Mouse (Mus musculus) urinary bladder, postnatal 36 days (tissue): Measurements from ENCODE around the gene Polg2.
A peak's percentile ranks its signal among the peaks of the same experiment; 100 is the strongest.
"Not testable (repeated sequence)": the region's sequence is repeated elsewhere in the genome, so short reads cannot be mapped to it uniquely, and the experiment has no call there.

Source experiments
- DNase-seq, 2 experiments: peaks; one replicate each; pipeline ENCODE4 v3.0.0; 2022; ENCODE audit warnings: low spot score in 2 of 2, mixed read lengths in 1 of 2

Polg2 gene

DNA sequence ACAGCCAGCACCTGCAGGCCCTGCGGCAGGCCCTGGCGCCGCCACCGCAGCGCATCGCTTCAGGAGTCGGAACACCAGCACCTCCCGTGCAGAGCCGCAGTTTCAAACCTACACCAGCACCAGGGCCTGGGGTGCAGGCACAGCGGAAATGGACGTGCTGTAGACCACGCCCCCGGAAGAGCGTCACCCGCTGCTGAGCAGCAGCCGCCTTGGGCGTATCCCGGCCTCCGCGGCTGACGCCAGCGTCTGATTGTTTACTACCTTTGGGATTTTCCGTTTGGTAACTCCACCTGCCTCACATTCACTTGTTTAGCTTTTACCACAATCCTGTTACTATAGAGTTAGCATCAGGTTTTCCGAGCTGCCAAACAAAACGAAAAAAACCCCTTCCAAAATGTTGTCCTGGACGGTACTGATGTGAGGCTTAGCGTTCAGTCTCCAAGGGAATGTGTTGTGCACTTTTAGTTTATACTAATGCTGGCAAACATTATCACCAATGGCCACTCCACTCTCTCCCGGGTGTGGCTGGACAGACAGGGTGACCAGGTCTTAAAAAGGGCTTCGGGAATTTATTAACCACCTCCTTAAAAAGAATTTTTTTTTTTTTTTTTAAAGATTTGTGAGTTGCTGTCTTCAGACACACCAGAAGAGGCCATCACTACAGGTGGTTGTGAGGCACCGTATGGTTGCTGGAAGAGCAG lies at the start of gene Polg2:
Gene Polg2 (minus strand): TSS at position 150 of the 701 bp plus-strand sequence.
- DNase-seq, result peak; percentile 89 to 91

DNA sequence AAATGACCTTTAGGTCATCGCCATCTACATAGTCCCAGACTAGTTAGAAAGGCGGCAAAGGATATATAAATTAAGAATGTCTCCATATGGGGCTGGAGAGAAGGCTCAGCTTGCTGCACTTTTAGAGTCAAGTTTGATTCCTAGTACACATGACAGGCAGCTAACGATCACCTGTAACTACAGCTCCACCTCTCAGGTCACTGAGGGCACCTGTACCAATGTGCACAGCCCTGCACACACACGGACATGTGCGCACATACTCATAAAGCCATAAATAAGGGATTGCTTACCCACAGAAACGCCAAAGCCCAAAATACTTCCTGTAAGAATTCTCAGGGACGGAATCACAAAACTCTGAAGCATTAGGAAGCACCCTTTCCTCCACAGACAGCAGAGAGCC lies 48.7 kb upstream of the Polg2 start:
- DNase-seq, result no peak

DNA sequence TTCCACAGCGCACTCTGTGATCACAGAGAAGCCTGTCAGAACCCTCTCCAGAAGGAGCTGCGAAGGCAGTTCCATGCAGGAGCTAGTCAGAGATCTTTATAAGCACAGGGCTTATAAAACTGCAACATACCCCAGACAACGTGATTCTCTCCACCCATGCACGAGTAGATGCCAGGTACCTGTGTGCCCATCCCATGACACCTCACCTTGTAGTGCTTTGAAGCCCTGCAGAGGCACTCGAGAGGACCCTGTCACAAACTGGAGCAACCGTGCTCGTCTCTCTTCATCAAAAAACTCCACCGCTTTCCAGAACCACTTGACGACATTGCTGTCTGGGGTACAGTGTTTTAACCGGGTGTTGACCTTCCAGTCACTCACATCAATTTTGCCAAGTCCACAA lies 45.1 kb upstream of the Polg2 start:
- DNase-seq, result no peak

DNA sequence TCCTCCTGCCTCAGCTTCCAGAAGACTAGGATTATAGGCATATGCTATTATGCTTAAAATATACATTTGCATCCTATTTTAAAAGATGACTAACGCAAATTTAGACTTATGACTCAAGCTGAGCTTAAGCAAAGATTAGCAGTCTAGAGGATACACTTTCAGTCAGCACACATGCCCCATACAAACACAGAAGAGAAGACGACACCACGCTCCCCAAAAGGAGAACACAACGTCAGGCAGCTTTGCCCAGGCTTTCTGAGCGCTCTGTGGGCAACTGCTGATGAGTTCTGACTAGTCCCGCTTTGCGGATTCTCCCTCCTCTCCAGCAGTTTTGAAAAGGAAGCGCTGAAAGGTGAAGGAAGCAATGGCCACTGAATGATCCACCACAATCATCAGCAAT lies 44.4 kb upstream of the Polg2 start:
- no peak for DNase-seq

DNA sequence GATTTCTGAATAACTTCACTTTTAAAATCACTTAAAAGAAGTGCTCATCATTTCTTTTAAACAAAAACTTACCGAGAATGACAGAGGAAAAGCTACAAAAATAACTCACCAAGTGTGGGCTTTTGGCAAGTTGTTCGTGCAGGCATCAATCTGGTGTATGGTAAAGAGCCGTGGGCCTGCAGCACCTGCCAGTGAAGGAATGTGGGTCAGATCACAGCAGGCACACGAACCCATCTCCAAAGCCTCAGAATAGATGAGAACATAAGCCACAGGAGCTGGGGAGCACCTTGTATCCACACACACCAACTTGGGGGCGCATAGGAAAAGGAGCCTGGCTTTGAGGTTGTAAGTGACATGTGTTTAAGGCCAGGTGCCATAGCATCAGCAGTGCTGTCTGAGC lies 43.6 kb upstream of the Polg2 start:
- no peak for DNase-seq

DNA sequence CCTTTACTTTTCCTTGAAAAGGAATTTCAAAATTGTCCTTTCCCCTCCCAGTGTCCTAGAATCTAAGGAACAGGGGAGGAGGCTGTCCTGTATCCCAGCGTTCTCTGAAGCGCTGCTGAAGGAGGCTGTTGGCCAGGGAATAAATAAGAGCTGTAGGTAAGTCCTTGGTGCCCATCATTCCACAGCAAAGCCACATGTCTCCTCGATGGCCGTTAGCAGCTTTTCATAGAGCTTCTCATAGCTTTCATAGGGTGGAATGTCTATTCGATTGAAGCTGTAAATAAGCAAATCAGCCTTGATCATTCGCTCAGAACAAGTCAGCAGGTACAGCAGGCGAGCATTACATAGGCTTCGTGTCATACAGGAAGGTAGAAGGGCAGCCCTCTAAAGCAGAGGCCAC lies 43.2 kb upstream of the Polg2 start:
- no peak for DNase-seq

DNA sequence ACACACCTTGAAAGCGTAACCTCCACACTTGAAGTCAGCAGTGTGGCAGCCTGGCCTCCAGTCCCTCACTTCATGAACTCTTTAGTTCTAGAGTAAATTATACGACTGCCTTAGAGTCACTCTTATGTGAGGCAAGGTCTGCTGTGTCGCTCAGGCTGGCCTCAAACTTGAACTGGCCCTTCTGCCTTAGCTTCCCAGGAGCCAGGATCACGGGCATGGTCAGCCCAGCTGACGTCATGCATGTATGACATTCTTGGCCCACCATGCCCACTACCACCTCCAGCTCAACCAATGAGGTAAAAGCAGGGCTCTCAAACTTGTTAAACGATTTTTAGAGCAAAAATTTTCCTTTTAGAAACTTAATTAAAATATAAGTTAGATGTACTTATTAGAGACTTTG lies 42.1 kb upstream of the Polg2 start:
- no peak for DNase-seq

DNA sequence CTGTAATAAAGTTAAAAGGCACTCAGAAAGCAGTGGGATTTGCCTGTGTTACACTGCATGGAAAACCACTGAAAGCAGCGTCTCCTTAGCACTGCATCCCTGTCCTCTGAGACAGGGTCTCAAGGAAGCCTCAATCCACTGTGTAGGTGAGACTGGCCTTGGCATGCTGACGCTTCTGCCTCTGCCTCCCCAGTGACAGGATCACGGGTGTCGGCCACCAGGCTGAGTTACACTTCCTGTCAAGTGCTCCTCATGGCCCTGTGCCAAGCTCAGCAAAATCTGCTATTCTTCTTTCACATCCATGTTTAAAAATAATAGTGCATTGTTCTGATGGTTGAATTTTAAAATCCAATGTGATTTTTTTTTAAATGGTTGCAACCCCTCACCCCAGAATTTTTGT lies 41.6 kb upstream of the Polg2 start:
- DNase-seq, result peak in 1 of 2 experiments; percentile 46

DNA sequence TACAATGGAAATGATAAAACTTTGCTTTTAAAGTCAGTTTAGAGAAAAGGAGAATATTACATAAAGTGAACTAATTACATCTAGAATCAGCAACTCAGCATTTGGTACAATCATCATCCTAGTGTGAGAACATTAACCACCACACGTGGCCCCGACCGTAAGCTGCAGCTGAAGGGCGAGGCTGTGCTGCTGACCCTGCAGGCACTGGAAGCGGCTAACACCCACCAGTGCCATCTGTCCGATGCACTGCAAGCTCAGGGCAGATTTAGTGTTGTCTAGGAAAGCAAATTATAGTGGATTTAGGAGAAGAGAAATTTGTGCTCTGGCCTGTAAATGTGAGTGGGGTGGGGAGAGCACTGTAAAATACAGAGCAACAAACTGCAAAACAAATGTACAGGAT lies 40.9 kb upstream of the Polg2 start:
- DNase-seq, result no peak

DNA sequence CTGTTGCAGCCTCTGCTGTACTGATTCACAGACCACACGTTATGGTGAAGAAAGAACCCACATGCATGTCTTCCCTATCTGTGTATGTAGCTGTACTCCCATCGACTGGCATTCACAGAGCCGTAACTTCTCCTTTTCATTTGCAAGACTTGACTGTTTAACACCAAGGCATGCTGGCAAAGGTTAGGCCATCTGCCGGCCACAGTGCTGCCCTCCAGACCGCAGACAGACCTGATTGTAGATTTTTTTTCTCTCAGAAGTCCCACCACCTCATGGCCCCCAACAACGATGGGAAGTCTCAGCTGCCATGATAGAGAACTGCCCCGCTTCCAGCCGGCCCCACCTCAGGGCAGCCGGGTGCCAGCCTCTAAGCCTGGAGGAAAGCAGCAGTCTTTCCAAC lies 40.3 kb upstream of the Polg2 start:
- DNase-seq, result no peak

DNA sequence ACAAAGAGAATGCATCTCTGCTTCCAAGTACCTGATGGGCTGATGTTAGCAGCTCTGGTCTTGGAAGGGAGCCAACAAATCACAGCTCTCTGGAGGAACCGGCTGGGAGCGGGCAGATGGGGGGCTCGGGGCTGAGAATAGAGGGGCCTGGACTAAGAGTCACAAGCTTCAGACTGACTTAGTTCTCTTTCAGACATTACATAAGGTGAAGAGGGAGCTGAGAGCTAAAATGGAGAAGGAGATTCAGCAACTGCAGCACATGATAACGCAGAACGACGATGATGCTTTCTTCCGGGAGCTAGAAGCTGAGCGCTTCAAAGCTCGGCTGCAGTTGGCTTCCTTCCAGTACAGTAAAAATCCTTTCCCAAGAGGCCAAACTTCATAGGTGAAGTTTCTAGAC lies 39.0 kb upstream of the Polg2 start:
- no peak for DNase-seq

DNA sequence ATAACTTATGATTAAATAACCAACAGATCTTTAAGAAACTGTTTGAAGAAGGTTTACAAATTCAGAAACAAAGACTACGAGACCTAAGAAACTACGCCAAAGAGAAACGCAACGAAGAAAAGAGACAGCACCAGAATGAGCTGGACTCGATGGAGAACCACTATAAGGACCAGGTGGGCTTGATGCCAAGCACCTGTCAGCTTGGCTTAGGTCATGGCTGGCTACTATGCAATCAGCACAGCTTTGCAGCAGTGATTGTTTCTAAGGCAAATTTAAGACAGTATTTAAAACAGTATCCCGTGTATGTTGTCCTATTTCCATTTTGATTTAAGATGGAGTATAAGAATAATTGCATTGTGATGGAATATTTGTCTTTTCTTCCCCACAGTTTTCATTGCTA lies 38.5 kb upstream of the Polg2 start:
- DNase-seq, result no peak

DNA sequence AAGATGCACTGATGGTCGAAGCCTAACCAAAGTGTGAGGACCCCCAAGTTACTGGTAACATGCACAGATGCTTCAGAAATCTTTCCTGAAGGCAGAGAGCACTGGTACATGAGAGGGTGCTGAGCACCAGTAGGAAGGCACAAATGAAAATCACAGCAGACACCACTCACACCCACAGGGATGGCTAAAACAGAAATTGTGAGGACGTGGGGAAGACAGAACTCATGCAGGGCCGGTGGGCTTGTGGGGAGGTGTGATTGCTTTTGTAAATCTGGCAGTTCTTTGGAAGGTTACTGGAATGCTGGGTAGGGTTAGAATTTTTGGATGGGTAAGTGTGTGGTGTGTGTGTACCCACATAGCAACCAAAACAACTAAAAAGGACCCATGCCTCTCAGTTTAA lies 37.8 kb upstream of the Polg2 start:
- no peak for DNase-seq

DNA sequence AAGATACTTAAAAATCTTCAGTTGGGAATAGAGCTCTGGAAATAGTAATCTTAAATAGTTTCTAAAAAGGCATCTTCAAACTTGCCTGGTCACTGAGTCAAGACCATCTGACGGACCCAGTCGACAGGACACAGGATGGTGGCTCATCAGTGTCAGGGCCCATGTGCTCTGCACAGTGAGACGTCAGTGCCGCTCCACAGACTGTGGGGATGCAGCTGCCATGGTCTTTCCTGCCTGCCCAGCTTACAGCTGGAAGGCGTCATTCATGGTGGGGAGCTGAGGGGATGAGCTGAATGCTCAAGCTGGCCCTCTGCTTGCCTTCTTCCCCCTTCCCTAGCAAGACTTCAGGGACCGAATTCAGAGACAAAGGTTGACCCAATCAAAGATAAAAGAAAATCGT lies 37.0 kb upstream of the Polg2 start:
- no peak for DNase-seq

DNA sequence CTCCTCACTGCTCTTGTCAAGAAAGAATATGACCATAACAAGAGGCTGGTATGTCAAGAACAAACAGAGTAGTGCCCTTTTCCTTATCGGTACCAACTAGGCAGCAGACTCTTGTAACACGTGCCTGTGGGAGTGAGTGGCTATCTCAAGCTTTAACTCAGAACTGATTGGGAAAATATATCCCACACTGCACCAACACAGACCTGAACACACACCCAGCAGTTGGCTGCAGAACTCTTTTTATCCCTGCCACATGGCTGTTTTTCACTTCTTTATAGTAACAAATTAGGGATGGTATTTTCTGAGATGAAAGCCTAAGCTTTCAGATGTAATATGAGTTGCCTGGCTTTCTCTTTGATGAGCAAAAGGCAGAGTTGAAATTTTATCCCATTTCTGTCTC lies 36.4 kb upstream of the Polg2 start:
- no peak for DNase-seq

DNA sequence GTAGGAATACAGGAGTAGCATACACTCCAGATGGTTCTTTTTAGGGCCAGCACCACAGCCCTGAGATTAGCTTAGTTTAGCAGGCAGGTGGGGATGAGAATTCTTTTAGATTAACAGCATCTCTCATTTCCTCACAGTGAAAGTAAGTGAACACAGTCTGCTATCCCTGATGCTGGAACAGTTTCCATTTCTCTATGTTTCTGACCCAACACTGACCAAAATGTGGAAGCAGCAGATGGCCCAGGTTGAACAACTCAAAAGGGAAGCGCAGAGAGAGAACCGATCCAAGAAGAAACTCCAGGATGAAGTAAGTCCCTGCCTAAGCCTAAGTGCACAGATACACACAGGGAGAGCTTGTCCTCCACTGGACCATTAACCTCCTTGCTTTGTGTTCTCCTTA lies 36.0 kb upstream of the Polg2 start:
- no peak for DNase-seq

DNA sequence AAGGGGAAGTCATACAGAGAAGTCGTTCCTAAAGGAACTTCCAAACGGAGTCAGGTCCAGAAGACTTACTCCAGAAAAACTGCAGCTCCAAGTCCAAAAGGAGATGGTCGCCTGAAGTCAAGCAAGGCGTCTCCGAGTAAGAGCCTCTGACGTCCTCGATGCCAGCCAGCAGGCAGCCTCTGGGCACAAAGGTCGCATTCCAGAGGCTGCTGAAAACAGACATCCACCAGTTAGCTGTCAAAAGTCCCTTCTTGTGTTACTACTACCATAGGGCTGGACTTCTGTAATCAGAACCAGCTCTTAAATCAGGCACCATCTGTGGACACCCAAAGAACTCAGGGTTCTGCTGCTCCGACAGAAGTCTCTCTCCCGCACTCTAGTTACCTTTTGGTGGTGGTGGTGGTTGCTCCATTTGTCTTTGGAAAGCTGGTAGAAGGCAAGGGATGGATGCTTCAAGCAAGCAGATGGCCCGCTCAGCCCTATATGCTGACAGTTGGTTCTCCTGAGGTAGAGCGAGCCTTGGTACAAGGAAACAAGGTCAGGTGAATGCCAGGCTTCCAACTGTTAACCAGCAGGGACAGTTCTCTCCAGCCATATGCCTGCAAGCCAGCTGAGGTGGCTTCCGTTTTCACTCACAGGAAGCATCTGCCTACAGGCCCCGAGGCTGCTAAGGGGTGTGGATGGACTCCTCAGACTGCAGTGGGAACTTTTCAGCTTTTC lies 35.4 kb upstream of the Polg2 start:
- DNase-seq, result no peak

DNA sequence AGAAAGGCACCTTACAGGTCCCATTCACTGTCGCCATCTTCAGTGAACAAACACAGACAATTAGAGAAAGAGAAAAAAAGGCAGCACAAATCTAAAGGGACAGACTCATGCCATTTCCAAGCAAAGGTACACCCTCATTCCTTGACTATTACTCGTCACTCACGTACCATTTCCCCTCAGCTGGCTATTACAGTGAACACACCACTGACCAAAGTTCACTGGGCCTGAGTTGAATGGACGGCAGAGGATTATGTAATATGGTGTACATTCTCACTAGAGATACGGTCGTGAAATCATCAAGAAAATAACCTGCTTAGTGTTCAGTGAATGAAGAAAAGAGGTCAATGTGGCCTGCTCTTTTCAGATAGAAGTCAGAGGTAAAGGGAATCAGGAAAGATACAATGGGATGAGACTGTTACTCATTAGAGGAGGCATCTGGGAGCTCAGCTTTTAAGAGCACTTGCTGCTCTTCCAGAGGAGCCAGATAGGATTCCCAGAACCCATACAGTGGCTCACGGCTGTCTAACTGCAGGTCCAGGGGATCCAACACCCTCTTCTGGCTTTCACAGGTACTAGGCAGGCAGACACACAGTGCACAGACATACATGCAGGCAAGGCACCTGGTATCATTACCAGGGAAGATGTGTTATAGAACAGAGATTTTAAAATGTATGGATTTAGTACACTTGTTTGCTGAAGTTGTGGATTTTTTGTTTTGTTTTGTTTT lies 33.2 kb upstream of the Polg2 start:
- DNase-seq, result no peak

DNA sequence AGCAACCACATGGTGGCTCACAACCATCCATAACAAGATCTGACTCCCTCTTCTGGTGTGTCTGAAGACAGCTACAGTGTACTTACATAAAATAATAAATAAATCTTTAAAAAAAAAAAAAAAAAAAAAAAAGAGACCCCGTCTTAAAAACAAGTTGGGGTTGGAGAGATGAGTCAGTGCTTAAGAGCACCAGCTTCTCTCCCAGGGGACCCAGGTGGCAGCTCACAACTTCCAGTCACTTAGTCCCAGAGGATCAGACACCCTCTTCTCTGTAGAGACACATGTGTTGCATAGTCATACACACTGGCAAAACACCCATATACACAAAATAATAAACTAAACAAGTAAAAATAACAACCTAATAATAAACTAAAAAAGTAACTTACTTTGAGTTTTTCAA lies 28.1 kb upstream of the Polg2 start:
- not testable (repeated sequence) for DNase-seq

DNA sequence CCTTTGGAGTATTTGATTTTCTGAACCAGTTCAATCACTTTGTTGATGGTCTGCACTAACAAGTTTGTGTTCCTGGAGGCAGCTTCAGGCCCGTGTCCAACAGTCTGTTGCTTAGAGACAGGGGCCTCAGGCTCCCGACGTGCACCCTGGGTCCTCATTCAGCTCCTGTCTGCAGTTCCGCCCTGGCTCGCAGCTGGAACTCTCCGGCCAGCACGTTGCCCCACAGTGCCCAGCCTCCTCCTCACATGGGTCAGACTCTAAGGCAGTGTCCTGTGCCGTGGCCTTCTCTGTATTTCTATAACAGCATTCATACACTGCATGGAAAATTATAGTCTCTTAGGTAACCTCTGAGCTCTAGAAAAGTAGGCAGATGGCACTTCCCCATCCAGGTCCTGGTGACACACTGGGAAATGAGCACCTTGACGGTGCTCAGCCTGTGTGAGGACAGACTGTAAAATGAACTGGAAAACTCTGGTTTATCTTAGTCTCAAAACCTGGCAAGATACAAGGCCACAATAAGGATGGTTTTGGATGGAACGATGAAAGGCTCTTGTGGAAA lies 22.8 kb upstream of the Polg2 start:
- DNase-seq, result peak in 1 of 2 experiments; percentile 33

DNA sequence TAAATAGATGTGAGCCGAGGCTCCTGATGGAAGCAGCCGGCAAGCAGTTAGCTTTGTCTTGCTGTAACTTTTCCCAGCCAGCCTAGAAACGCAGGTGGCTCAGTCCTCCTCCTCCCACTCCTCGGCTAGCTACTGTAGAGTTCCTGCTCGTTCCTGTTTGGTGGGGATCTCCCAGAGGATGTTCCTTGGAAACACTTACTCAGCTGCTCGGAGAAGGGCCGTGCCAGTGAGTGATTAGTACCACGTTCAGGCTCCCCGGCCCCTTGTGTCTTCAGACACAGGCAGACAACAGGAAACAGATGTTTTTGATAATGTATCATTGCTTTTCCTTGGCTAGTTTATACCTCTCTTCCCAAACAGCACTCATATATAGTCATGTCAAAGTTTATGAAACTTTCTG lies 16.3 kb upstream of the Polg2 start:
- no peak for DNase-seq

DNA sequence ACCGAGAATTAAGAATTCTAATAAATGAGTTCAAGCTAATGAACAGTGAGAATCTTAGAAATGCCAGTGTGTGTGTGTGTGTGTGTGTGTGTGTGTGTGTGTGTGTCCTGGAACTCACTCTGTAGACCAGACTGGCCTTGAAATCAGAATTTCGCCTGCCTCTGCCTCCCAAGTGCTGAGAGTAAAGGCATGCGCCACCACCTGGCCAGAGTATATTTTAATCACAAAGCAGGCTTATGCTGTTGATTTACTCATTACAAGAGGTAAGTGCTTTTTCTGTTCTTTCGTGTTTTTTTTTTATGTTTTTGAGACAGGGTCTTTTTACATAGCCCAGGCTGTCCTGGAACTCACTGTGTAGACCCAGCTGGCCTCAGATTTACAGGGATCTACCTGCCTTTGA lies 14.5 kb upstream of the Polg2 start:
- DNase-seq, result no peak

DNA sequence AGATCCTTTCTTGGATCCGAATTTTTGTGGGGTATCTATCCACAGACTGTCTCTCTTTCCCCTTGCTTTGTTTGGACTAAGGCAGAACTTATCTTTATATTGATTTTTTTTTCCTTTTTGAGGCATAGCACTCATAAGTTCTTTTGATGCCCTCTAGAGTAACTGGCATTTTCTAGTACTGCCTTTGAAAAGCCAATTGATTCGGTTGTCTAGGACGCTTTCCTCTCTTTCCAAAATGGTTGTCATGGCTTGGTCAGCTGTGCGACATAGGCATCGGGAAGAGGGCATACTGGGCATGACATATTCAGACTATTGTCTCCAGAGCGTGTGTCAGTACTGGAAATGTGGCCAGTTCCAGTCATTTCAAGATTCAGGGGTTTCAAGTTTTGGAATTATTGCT lies 10.3 kb upstream of the Polg2 start:
- no peak for DNase-seq
